Mouse (Mus musculus): ENCODE data around the gene Wdr34.

Wdr34 gene

DNA sequence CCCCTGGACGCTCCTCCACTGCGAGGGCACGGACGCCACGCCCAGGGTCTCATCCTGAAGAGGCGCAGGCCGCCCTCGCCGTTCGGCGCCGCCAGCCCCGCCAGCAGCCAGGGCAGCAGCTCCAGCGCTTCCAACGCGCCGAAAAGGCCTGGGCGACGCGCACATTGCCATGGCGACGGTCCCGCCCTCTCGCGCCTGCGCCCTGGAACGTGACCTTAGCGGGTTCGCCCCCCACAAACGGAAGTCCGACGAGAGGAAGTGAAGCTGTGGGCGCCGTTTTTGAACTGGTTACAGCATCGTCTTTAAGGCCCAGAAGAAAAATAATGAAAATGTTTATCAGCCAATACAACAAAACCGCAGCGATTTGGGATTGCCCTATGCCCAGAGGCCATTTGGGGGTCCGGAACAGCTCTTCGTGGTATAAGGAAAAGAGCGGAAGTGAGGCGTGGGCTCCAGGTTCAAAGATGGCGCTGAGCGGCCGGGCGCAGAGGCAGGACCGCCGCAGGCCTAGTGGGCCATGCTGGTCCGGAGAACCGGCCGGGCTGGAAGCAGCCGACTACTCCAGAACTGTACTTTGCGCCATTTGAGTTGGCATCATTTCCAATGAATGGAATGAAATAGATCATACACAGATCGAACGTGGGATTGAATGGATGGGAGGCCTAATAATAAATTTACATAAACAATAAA lies at the start of gene Wdr34:
Gene Wdr34 (minus strand): TSS at position 183 of the 690 bp plus-strand sequence.
- DNase-seq: peak; percentile 99

DNA sequence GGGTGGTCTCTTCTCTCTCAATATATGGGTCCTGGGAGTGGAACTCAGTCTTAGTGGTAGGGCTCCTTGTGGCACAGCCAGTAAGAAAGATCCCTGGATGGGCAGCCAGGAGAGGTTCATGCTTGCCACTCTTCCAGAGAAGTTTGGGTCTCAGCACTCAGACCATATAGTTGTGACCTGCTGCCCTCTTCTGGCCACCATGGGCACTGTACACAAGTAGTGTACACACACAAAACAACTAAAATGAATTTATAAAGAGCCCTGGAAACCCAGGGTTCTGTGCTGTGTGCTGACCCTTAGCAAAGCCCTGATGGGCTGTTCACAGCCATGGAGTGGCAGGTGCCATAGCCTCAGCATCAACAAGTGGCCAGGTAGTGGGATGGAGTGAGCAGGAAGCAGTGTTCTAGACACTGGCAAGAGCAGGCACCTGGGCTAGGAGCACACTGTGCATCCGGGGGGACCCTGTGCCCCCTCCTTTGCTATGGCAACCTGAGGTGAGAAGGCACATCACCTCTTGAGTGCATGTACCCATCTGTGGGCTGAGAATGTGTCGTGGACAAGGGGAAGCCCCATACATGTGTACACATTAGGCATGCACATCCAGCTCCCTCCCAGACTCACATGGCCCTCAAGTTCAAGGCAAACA lies 47.3 kb upstream of the Wdr34 start:
- DNase-seq: peak; percentile 82

DNA sequence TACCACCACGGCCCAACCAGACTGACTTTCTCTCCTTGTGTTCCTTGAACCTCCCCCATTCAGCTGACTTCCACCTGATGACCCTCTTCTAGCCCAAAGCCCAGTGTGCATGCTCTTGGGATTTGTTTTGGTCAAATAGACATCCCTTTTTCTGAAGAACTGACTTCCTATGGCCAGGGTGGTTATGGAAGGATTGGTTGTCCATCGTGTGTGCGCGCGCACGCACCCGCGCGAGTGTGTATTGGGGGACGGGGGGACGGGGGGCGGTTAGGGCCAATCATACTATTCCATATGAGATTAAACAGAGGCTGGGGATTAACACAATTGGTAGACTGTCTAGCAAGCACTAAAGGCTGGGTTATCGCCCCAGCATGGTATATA lies 45.5 kb upstream of the Wdr34 start:
- DNase-seq: peak; percentile 56

DNA sequence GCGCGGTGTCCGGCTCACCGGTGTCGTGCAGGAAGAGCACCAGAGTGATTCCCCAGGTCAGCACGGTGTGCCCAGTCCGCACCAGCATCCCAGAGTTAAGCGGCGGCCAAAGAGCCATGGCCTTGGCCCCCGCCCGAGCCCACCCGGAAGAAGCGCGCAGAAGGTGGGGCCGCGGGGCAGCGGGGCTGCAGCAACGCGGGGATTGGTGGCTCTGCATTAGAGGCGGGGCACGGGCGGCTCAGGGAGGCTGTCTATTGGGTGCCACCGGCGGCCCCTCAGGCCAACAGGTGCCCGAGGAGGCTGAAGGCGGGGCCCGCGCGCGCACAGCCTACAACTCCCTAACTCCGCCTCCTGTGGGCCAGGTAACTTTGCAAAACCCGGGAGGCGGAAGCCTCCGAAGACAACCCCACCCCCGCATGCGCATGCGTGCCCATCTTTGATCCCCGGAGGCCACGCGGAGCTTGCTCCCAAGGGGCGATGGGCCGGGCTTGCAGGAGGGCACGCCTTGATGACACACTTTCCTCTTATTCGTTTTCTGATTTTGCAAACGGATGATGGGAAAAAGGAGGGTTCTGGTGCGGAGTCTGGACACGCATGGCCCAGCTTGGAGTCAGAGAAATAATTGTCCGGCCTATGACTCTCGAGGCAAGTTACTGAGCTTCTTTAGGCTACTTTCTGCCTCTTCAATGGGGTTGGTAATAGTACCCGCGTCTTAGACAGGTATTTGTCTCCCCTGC lies 45.0 kb upstream of the Wdr34 start, which contains the start of gene Zdhhc12:
Gene Zdhhc12 (minus strand): TSS at position 178 of the 737 bp plus-strand sequence.
- DNase-seq: peak; percentile 97

DNA sequence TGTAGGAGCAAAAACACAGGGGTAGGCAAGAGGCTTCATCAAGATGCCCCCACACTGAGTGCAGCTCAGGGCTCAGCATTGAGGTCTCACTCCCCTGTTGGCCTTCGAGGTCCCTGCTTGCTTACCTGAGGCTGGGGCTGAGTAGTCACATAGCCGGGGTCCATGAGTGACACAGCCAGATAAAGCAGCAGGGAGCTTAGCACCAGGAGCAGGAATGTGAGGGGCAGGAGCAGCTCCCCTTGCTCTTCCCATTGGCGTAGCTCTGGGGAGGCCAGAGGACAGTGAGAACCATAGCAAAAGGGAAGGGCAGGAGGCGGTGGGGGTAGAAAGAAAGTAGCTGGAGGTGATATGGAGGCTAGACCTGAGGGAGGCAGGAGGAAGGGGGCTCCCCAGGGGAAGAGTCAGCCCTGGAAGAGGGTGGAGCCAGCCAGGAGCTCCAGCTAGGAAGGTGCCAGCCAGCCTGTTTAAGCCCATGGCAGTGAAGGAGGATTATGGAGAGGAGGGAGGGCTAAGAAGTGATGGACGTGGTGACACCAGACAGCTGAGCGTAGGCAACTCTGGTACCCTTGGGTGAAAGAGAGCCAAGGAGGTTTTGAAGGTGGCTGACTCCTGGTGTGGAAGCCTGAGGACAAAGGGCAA lies 43.7 kb upstream of the Wdr34 start:
- no peak for DNase-seq

DNA sequence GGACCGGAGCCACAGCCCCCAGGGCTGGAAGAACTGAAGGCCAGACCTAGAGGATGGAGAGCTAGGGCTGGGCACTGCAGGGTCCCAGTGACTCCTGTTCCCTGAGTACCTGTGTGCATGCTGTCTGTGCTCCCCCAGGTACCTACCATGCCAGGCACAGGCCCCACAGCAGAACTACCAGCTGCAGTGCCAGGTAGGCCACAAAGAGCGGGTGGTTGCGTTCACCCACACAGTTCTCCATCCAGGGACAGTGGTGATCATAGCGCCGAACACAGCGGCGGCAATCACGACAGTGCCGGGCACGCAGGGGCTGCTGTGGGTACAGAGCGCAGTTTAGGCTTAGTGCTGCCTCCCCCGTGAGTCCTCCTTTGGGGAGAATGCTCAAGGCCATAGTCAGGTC lies 42.8 kb upstream of the Wdr34 start:
- no peak for DNase-seq

DNA sequence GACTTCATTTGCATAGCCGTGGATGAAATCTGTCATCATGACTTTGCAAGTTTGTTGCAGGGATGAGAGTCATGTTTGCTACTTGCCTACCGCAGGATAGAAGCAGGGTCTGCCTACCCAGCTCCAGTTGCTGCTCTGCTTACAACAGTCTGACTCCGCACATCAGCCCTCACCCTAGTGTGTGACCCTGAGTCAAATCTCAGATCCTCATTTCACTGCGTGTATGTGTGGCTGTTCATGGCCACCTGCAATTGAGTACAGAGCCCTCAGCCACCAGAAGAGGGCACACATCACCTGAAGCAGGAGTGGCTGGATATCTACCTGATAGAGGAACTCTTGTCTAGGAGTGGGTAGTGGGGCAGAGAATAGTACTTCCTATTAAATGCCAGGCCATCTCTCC lies 38.6 kb upstream of the Wdr34 start:
- DNase-seq: no peak

DNA sequence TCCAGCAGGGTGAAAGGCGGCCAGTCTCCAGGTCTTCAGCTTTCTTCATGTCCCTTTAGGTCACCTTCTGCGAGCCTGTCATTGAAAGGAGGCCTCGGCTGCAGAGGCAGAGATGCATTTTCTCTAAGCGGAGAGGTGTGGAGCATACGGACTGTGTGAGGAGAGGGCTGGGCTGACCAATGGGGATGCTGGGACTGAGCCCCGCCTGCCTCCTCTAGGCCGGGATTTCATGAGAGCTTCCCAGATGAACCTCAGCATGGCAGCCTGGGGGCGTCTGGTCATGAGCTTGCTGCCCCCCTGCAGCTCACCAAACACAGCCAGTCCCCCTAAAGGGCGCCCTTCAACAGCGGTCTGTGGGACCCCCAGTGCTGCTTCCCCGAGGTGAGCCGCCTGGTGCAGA lies 36.0 kb upstream of the Wdr34 start:
- no peak for DNase-seq

DNA sequence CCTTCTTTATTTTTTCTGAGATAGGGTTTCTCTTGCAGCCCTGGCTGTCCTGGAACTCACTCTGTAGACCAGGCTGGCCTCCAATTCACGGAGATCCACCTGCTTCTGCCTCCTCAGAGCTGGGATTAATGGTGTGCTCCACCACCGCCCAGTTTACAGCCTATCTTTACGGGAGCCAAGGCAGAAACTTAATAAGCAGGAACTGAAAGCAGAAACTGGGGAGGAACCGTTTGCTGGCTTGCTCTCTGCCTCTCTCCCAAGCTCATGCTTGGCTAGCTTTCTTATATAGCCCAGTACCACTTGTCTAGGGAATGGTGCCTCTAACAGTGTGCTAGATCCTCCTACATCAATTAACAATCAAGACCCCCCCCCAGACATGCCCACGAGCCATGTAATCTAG lies 35.4 kb upstream of the Wdr34 start:
- no peak for DNase-seq

DNA sequence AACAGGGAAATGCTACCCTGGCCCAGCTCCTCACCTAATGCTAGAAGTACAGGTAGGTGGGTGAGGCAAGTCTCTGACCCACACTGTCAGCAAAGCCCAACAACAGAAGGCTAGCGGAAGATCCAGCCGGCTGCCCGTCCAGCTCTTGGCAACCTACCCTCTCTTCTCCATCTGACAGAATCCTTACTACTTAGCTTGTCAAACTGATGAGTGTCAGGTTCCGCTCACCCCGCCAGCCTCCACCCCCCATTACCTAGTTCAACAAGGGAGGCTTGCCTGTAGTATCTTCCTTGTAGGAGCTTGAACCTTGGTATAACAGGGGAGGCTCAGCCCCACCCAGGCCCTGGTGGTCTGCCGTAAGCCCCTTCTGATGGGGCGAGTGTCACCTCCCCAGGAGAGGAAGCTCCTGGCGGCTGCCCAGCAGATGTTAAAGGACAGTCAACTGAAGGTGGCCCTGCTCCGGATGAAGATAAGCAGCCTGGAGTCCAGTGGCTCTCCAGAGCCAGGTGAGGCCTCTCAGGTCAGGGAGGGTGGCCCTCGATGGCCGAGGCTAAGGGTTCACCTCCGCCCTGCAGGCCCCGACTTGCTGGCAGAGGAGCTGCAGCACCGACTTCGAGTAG lies 31.6 kb upstream of the Wdr34 start:
- no peak for DNase-seq

DNA sequence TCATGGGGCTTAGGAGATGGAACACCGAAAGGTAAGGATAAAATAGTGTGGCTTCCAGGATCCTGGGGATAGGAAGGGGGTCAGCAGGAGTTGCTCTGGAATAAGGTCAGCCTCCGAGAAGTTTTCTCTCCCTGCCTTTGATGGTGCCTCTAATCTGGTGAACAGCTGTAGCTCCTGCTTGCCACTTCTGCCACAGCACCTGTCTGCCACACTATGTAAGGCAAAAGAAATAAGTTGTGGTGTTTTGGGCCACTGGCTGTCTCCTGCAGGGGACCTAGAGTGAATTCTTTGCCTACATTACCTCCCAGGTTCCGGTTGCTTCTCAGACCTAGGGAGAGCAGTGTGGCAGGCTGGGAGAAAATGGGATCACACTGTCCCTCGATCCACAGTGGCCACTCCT lies 30.1 kb upstream of the Wdr34 start:
- no peak for DNase-seq

DNA sequence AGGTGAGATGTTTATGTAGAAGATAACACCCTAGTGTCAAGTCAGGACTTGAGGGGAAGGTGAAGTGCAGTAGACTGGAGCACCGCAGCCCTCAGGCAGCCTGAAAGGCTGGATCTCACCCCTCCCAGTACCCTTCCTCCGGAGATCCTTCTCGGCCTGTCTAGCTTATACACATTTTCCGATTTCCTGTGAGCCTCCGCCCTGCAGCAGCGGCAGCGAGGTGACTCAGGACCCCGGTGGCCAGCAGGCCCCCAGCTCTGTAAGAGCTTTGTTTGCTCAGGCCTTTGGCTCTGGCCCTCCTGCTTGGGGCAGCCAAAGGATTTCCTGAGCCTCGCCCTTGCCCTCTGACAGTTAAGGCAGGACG lies 29.6 kb upstream of the Wdr34 start:
- no peak for DNase-seq

DNA sequence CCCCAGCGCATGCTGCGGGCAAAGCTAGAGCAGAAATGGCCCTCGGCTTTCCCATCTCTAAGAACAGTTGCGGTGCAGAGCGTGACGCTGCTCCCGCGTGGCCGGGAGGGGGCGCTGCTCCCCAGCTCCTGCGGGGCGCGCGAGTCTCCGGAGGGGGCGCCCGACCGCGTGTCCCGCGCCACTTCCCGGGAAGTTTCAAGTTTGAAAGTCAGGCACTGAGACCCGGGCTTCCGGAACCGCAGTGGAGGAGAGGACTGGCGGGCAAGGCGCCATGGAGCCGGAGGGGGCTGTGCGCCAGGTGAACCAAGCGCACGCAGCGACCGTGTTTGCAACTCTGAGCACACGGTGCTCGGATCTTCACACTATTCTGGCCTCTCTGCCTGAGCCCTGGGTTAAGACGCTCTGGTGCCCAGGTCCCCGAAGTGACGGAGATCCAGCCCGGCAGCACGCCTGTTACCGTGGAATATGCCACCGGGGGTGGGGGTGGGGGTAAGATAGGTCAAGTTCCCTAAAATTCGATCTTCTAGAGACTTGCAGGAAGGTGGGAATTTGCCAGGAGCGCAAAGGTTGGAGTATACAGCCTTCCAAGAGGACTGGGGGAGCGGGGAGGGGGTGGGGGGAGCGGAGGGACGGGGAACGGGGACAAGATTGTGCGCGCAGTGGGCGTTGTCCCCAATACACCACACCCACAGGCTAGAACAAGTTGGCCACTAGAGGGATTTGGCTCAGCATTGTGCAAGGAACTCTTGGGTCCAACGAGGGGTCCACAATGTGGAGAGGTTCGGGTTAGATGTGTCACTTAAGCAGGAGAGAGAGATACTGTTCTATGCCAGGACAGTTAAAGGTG lies 29.0 kb upstream of the Wdr34 start, which contains the start of gene Pkn3:
Gene Pkn3 (plus strand): TSS at position 183 of the 847 bp plus-strand sequence.
- peak; percentile 92 for DNase-seq

DNA sequence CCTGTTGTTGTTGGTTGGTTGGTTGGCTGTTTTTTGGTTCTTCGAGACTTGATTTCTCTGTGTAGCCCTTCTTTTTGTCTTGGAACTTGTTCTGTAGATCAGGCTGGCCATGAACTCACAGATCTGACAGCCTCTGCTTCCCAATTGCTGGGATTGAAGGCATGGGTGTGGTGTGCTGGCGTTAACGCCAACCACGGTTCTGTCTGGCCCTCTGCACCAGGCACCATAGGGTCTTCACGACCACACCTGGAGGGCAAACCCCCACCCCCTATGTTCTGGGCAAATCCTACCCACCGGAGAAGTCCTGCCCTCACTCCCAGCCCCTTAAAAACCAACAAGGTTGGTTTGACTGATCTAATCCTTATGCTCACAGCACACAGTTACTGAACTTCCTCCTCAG lies 28.3 kb upstream of the Wdr34 start:
- no peak for DNase-seq

DNA sequence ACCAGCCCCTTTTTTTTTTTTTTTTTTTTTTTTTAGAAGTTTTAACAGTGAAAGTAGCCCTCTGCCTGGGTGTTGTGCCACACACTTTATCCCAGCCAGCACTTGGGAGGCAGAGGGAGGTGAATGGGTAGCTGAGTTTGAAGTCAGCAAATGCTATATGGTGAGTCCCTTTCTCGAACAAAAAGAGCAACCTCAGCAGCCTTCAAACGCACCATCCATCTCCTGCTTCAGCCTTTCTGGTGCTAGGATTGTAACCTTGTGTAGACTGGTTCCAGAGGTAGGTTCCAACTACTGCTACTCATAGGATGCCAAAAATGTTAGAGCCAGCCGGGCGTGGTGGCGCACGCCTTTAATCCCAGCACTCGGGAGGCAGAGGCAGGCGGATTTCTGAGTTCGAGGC lies 27.8 kb upstream of the Wdr34 start:
- no peak for DNase-seq

DNA sequence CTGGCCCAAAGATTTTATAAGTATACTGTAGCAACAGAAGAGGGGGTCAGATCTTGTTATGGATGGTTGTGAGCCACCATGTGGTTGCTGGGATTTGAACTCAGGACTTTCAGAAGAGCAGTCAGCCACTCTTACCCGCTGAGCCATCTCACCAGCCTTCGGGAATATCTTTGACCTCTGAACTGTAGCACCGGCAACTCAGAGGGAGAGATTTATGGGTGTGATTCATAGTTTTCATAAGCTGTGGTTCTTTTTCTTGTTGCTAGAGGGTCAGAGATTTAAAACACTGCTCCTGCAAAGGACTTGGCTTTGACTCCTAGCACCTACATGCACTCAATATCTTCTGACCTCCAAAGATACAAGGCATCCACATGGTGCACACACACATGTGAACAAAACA lies 26.9 kb upstream of the Wdr34 start:
- DNase-seq: no peak

DNA sequence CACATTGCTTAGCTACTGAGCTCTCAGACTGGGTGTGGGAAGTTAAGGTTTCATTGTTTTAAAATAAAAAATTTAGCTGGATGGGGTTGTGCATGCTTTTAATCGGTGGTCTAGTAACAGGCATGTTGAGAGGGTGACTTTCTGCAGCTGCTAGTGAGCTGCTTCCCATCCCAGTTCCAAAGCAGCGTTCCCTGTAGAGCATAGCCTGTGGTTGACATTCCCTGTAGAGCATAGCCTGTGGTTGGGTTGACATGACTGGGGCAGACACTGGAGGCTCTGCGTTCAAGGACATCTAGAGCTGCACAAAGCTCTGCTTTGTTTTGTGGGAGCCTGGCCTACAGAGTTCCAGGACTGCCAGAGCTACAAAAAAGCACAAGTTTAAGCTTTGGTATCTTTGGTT lies 24.6 kb upstream of the Wdr34 start:
- DNase-seq: no peak

DNA sequence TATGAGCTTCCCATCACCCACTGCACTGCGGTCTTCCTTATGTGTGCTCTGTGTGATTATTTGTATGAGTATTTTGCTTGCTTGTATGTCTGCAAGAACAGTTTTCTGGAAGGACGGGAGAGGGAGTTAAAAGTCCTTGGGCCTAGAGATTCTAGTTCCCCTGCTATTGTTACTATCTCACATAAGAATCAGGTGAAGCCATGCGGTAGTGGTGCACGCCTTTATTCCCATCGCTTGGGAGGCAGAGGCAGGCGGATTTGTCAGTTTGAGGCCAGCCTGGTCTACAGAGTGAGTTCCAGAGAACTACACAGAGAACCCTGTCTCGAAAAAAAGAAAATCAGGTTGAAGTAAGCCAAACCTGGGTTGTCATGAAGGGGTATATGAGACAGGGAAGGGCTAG lies 24.2 kb upstream of the Wdr34 start:
- DNase-seq: no peak

DNA sequence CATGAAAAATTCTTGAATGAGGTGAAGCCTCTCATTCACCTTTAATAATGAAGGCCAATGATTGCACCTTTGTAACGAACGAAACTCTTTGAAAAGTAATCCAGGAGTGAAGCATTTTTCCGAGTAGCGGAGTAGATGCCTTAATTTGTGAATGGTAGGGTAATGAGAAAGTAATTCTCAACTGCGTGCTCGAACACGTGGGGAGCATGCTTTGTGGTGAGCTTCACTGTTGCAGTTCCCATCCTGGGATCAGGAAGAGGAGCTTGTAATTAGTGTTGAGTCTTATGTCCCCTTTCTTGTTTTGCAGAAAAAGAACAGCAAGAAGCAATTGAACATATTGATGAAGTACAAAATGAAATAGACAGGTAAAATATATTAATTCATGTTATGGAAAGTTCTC lies 19.3 kb upstream of the Wdr34 start:
- no peak for DNase-seq

DNA sequence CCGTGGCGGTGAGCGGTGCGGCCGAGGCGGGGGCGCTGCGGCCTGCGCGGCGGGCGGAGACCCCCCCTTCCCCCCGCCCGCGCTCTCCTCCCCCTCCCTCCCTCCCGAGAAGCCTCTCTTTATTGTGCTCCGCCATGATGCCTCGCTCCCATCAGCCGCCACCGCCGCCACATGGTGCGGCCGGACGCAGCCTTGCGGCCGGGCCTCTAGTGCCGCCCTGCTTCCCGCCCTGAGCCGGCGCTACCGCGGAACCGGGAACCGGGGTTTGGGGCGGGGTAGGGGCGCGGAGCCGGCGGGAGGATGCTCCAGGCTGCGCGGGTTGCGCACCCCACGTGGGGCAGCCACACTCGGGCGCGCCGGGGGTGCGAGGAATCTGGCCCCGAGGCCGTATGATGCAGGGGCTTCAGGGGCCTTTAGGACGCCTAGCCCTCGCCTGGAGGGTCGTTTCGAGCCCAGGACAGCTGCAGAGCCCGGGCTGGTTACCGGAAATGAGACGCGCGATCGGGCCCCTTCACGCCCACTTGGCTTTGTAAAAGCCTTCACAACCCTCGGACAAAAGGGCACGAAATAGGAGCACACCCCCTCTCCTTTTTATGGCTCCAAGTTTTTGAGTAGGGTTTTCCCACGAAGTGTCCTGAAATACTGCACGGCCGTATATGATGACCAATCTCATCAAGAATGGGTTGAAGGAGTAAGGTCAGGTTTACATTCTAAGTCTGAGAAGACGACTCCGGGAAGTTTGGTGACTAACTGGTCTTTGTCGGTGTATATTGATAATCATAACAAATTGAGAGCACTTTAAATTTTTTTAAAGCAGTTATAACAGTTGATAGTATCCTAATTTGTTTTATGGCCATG lies 18.6 kb upstream of the Wdr34 start:
- peak; percentile 71 for DNase-seq

Data from thymus, postnatal 4 days (tissue).